Mouse (Mus musculus) kidney, postnatal 10 days (tissue): ENCODE measurements around the gene Pgm2l1.
"Not testable (repeated sequence)": the region's sequence is repeated elsewhere in the genome, so short reads cannot be mapped to it uniquely, and the experiment has no call there.

ENCODE experiments used
- DNase-seq: peaks from one replicate; pipeline ENCODE4 v3.0.0; 2021; ENCODE audit warnings: mixed read lengths

Pgm2l1 gene

DNA sequence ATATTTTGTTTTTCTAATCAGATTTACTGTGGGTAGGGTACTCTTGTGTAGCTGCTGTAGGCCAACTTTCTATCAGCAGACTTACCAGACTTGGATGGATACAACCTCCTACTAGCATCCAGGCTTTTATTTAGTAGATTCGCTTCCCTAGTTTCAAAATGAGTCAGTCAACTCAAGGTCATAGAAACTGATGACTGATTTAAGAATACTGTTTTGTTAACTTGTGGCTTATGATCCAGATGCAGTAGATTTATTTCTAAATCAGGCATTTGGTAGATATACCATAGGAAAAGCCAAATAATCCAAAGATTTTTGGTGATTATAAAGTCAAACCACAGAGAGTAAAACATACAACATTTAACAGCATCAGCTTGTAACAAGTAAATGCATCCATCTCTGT lies 3.5 kb downstream of the Pgm2l1 start:
- no peak for DNase-seq

DNA sequence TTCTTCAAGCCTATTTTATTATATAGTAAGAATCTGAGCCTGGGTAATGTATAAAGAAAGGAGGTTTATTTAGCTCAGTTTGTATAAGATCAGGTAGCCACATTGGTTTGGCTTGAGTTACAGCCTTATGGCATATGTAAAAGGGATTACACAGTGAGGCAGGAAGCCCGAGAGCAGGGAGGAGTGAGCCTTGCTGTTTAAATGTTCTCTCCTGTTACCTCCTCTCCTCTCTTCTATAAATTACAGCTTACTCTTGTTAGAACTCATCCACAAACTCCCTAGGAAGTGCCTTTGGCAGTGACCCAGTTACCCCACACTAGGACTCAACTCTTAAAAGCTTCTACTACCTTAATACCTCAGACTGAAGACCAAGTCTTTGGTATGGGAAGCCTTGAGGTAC lies 4.5 kb downstream of the Pgm2l1 start:
- no peak for DNase-seq

DNA sequence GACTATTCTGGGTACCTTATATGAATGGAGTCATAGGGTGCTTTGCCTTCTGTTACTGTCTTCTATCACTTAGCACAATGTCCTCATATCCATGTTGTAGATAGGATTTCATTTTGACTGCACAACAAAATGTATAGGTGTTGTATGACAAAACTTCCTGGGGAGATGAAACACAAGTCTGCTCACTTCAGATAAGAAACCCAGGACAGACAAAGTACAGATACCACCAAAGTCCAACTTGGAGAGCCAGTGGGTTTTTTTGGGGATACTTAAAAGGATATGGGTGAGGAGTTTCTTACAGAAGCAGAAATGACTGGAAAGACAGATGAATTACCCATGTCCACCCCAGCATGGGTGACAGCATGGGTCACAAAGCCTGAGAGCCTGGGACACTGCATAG lies 6.5 kb downstream of the Pgm2l1 start:
- DNase-seq: no peak

DNA sequence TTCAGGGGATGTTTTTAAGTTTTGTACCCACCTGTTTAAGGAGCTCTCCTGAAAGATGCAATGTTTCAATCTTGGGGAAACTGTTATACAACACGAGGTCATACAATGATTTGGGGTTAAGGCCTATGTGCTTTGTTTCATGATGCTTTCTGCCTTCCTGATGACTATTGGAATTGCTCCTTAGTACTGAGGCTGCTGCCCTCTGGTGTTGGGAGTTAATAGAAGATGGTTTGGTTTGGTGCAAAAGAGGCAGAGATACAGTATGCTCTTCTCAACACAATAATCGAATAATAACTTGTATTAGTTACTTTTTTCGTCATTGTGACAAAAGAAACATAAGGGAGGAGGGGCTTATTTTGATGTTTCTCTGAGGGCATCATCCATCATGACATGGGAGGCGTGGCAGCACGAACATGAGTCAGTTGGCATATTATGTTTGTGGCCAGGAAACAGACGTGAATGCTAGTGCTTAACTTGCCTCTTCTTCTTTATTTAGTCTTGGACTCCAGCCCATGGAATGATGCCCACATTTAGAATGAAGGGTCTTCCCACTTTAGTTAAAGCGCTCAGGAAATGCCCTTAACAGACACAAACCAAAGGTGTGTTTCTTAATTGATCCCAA lies 7.2 kb downstream of the Pgm2l1 start:
- peak; percentile 70 for DNase-seq

DNA sequence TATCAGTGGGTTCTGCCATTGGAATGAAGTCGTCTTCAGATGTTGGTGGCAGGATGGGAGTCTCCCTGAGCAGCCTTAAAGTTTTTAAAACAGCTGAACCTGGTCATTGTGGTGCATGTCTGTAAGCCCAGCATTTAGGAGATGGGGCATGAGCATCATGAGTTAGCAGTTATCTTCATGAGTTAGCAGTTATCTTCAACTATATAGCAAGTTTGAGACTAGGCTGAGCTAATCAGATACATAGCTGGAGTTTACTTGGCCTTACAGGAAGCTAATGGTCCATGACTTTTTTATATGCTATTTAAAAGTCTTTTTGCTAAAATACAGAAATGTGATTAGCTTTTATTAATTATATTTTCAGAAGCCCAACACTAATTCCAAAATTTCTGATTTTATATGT lies 11.1 kb downstream of the Pgm2l1 start:
- DNase-seq: no peak

DNA sequence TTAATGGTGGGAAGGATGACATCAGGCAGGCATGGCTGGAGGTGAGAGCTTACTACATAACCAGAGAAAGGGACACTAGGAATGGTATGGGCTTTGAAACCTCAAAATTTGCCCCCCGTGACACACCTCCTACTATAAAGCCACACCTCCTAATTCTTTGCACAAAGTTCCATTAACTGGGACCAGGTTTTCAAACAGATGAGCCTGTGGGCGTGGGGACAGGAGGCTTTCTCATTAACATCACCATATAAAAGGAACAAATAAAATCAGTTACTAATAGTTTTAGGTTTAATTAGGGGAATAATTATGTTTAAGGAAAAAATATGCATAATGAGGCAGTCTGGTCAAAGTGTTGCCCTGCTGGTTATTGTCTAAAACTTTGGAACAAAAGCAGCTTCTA lies 13.4 kb downstream of the Pgm2l1 start:
- DNase-seq: no peak

DNA sequence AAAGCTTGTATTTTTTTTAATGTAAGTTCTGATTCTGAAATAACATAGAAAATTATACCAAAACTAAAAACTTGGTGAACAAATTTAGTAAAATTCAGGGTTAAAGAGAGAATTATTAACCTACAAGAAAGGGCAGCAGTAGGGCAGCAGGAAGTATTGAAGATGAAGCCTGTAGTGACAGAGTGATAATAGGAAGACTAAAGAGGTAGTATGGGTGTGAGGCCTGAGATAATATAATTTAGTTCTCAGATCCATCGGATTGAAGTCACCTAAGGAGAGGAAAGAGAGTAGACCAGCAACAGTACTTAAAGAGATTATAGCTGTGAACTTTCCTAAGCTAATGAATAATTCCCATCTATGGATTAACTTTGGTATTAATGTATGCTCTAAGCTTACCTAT lies 15.8 kb downstream of the Pgm2l1 start:
- no peak for DNase-seq

DNA sequence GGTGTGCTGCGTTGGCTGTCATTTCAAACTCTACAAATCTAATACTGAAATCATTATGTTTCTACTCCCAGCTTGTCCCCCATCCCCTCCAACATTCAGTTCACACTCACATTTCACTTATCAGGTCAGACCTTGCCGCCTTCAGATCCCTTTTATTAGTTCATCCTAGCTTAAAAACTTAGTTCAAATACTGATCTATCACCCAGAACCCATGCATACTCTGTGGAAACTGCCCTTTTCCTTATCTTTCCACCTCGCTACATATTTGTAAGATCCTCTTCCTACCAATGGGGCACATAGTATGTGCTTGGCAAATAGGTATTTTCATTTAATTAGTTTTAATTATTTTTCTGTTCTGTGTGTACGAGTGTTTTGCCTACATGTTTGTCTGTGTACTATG lies 17.0 kb downstream of the Pgm2l1 start:
- DNase-seq: no peak

DNA sequence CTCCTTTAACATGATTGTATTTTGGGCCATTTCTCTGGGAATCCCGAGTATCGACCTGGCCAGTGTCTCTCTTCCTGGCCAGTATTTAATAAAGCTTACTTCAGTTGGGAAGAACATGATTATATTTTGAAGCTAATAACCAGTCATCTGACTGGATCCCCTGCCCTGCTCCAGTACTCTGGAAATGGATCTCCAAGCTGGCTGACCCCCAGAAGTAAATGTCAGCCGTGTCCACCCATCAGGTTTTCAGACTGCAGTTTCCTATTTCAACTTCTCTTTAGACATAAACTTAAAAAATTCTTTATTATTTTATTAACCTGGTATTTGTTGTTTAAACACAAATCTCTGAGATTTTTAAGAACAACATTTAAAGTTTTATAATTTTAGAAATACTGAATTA lies 18.0 kb downstream of the Pgm2l1 start:
- no peak for DNase-seq

DNA sequence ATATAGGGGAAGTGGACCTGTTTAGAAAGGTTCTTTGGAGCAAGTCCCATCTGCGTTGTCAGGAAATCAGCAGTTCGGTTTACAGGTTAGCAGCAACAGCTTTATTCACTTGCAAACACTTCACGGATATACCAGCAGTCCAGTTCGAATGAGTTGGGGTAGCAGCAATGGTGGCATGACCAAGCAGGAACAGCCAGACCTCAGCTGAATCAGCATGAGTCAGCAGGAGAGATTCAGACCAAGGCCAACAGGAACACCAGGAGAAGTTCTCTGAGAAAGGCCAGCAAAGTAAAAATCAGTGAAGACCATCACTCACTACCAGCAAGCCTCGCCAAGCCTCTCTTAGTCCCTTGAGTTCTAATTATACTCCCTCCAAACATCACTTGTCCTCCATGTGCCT lies 23.5 kb downstream of the Pgm2l1 start:
- no peak for DNase-seq

DNA sequence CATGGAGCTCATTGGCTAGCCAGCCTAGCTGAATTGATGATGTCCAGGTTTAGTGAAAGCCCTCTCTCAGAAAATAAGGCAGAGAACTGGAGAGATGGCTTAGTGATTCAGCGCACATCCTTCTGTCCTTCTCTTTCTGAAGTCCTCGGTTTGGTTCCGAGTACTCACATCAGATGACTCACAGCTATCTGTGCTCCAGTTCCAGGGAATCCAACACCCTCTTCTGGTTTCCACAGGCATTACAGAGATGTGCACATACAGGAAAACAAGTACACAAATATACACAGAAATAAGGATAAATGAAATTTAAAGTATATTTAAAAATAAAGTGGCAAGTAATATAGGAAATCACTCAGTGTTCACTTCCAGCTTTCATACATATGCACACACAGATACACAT lies 35.2 kb downstream of the Pgm2l1 start:
- no peak for DNase-seq

DNA sequence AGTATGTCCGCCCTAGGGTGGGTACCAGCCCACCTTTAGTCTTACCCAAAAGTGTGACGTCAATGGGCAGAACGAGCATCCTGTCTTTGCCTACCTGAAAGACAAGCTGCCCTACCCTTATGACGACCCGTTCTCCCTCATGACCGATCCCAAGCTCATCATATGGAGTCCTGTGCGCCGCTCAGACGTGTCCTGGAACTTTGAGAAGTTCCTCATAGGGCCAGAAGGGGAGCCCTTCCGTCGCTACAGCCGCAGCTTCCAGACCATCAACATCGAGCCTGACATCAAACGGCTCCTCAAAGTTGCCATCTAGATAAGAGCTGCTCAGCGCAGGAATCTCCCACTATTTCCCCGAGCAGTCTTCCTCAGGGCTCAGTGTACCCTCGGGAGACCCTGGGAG lies 37.7 kb downstream of the Pgm2l1 start:
- DNase-seq: not testable (repeated sequence)

DNA sequence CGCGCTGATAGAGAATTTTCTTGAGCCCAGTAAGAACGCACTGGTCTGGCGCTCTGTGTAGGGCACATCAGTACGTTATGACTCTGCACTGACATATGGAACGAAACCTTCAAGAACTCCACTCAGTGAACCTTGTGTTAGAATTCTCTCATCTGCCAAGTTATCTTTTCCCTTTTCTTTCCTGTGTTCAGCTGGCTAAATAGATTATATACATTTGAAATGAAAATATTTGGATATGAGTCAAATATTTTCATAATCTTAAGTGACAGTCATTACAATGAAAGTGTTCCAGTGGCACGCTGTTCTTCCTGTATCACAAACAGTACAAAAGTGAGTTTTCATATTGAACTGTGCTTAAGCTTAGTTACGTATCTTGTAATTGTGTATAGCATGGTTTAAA lies 45.2 kb downstream of the Pgm2l1 start:
- DNase-seq: no peak

DNA sequence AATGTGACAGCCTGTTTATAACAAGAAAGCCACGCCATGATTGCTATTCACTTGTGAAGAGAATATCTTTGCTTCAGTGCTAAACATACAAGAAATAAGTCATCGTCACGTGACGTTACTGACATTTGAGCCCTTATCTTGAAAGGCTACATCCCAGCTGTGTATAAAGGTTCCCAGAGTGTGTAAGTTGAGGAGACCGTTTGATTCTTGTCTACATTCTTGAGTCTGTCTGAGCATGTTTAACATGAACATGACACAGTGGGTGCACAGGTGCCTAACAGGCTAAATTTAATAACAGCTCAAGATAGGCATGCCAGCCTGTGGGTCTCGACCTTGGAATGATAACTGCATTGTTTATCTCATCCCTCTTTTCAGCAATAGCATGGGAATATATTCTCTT lies 47.3 kb downstream of the Pgm2l1 start:
- no peak for DNase-seq

DNA sequence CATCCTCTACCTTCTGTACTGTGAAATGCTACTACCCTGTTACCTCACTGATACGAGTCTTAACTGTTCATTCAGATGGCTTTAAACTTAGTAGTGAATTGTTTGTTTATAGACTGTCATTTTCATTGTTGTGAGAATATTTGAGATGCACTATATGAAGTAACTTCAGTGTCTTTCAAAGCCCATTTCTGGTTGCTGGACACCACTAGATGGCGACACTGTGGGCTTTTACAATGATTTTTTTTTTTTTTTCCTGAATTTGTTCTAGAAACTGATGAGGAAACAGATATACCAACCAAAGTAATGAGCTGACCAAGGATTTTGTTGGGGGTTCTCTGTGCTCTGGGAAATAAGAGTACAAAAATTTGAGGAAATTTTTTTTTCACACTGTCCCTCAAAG lies 49.2 kb downstream of the Pgm2l1 start:
- peak; percentile 30 for DNase-seq

DNA sequence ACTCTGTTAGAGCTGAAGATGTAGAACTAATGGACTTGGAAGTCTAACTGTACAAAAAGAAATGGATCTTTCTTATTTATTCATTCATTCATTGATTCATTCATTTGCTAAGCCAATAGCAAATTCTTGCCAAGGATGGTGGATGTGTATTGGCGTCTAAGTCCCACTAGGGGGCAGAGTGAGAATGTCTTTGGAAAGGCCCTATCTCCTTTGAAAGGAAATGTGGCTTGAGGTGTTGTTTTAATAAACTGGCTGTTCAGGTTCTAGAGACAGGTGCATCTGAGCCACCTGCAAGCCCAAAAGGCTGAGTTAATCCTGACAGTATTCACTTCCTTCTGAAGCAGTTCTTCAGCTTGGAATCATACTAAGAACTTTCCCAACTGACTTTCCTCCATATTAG lies 52.6 kb downstream of the Pgm2l1 start:
- peak; percentile 55 for DNase-seq

DNA sequence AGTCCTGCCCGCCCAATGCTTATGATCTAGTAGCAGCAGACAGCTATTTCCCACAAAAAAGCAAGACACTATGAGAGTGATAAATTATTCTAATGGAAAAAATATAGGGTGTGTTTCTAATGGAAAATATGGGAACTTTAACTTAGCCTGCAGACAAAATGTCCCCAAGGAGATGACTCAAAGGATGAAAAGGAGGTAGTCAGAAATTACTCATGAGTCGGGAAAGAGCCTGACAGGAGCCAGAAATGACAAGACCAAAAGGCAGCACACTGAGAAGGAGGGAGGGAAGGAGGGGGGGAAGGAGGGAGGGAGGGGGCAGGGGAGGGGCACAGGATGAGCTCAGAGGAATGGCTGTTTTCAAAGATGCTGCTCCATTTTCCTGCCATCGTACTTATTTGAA lies 54.4 kb downstream of the Pgm2l1 start:
- DNase-seq: no peak

DNA sequence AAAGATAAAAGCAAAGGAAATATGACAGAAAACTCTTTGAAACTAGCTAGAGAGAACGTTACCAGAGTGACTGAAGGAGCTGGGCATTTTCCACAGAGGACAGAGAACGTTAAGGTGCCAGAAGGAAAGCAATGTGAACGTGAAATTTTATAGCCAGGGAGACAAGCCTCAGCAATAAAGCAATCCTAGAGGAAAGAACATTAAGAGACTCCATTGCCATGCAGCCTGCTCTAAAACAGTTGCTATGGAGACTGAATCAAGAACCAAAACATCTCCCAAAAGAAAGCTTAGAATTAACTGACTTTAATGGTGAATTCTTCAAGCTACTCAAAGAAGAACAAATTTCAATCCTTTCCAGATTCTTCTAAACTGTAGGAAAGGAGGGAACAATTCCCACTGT lies 56.1 kb downstream of the Pgm2l1 start:
- DNase-seq: no peak

DNA sequence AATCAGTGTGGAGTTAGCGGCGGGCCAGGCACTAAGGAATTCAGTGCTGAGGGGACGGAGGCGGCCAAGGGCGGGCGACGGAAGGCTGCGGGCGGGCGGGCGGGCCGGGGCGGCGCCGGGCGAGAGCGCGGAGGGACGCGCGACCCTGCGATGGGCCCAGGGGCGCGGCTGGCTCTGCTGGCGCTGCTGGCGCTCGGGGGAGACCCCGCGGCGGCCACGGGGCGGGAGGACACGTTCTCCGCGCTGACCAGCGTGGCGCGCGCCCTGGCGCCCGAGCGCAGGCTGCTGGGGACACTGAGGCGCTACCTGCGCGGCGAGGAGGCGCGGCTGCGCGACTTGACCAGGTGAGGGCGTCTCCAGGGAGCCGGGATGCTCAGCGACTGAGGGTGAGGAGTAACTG lies 58.2 kb downstream of the Pgm2l1 start, which contains the start of gene P4ha3:
Gene P4ha3 (plus strand): TSS at position 138 of the 400 bp plus-strand sequence.
- DNase-seq: peak; percentile 28

DNA sequence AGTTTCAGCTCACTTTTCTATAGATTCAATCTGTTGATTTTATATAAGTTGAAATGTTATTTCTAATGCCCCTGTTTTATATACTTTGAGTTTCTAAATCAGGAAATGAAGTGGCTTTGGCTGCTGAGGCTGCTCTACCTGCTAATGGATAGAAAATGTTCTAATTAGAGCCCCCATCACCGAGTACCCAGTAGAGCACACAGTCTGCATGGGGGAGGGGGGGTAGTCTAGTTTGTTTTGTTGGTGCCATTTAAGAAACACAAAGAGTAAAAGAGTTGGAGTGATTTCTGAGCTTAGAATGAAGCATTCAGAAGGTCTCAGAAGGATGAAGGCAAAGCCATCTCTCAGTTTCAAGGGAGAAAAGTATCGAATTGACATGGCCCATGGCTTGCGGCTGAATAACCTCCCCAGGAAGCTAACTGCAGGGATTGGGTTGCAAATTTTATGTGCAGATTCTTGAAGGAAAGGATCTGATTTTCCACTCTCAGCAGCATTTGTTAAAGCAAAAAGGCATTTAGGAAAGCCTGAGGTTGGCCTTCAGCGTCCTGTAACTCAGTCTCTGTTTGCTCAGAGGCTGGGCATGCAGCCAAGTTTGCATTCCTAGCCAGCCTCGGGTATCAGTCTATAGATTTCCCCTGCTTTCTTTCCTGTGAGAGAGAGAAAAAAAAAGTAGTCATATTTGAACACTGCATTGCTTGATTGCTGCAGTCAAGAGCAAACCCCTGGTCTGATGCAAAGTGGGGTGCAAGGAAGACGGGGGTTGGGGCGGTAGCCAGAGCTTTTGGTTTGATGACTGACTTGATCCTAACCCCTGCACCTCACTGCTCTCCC lies 60.8 kb downstream of the Pgm2l1 start:
- DNase-seq: peak; percentile 87

DNA sequence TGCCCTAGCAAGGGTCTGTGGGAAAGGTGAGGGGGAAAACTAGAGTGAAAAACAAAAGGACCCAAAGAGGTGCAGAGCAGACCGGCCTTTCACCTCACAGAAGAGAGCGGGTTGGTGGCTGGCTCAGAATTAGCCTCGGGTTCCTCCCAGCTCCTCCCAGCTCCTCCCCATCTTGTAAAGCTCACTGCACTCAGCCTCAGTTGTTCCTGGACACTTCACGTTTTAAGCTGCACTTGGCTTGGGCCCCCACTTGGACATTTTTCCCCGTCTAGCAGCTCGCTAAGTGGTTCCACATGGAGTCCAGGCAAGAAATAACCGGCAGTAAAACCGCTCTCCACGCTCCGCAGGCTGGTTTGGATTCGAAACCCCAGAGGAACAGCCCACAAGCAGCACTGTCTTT lies 61.4 kb downstream of the Pgm2l1 start:
- DNase-seq: peak; percentile 22

DNA sequence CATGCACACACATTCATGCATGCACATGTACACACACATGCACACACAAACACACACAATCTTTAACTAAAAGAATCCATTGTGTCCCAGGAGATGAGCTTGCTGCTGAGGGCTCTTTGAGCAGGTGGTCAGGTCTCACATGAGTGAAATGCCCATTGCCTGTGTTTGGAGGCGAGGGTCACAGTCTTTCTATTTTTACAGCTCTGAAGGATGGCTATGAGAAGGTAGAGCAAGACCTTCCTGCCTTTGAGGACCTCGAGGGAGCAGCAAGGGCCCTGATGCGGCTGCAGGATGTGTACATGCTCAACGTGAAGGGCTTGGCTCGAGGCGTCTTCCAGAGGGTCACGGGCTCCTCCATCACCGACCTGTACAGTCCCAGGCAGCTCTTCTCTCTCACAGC lies 66.4 kb downstream of the Pgm2l1 start:
- no peak for DNase-seq

DNA sequence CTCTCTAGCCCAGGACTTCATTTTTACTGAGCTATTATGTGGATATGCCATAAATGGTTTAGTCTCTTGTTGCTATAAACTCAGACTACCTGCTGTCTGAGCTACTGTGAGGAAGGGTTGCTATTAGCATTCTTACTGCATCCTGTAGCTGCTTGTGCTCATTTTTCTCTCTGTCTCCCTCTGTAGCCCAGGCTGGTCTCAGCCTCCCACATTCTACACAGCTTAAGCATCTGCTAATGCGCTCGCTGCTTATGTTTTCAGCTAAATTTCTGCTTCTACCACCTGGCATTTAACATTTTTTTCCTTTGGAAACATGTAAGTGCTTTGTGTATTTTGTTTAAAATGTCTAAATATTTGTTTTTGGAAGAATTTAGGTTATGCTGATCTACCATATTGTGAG lies 68.6 kb downstream of the Pgm2l1 start:
- DNase-seq: no peak

DNA sequence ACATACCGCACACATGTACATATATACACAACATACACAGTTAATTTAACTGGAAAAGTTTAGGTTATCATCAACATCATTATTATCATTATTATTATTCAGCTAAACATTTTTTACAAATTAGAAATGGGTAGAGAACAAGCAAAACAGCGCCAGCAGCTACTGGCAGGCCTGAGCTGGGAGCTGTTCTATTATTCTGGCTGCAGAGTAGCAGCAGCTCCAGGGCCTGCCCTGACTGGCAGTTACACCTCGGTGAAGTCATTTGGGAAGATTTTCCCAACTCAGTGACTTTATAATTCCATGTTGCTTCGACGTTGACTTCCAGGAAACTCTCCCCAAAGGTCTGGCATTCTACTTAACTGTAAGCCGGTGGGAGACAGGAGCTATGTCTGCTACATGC lies 69.5 kb downstream of the Pgm2l1 start:
- DNase-seq: no peak
